Mouse (Mus musculus): ENCODE data around the gene Cphx3.
"Not testable (repeated sequence)": the region's sequence is repeated elsewhere in the genome, so short reads cannot be mapped to it uniquely, and the experiment has no call there.

DNA sequence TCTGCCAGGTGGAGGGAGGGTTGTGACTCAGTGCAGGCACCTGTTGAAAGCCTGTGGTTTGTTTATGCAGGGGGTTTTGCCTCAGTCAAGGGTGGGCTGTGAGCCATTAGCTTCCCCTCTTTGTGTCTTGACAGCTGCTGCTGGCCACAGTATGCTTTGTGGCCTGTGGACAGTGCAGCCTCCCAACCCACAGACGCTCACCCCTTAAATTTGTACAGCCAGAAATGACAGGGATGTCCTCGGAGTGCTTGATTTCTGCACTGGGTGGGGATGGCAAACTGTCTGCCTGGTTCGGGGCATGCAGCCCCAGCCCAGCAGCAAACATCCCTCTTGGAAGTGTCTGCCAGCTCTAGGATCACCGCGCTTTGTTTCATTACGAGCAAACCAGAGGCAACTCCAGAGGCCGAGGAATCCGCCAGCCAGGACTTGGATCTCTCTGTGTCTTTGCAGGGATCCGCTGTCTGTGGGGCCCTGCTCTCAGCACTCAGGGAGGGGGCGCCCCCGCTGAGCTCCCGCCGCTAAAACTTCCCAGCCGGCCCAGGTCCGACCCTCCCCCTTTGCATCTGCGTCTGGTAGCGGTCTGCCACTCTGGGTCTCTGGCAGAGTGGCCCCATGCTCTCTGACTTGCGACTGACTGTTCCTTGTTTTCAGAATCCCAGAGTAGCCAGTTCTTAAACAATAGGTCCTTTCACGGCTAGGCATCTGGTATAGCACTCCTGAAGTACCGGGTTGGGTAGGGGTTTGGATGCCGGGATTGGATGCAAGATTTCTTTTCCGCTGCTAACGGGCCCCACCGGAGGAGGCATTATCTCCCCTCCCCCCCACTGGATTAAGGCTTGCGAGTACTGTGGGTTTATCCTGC is 175.9 kb downstream of the Cphx3 start, which contains the start of gene Duxbl3:
- TF ChIP-seq POLR2A (IDR thresholded peaks at IDR 0.05; ENCODE audit: extremely low read depth, insufficient read depth, low read length); CTCF (IDR thresholded peaks at IDR 0.05; ENCODE audit: low read depth, low read length): not testable (repeated sequence)
